Mouse (Mus musculus): ENCODE measurements around the gene Tapt1. TPM values are rescaled to one million over a fixed set of nuclear protein-coding genes. Genes with fewer than 3 reads are reported as not detected.

Tapt1 gene
- polyA plus RNA-seq, 1 experiment from 2014 or later: 33.3 TPM

GRCm38 (mm10) chr5:44250211-44250955, 24.0 kb upstream of the Tapt1 start:
- H3K9ac ChIP-seq (replicated peaks): no peak overlapping the region
- no peaks in the 10 kb centered on the region for H3K27me3 ChIP-seq (ENCODE audit: insufficient read depth, low read length)
- ATAC-seq: no peak
- H3K36me3 ChIP-seq (replicated peaks; ENCODE audit: insufficient read depth, low read length): no peaks in the 10 kb centered on the region
- peaks cover 12% of the 10 kb centered on the region for H3K4me1 ChIP-seq (ENCODE audit: insufficient read depth)
- DNase-seq: no peak
- 77% methylated on average over 5 of the region's 5 CpGs for WGBS (ENCODE audit: insufficient replicate concordance)
- no peak overlapping the region for H3K4me2 ChIP-seq (ENCODE audit: low read depth, low read length)
- no peaks in the 10 kb centered on the region for H3K9me3 ChIP-seq (ENCODE audit: low read length)
- TF ChIP-seq EP300 (IDR thresholded peaks at IDR 0.05; ENCODE audit: low read depth) (no peak), CTCF (IDR thresholded peaks at IDR 0.05; ENCODE audit: low read depth) (no peak)
- H3K27ac ChIP-seq (ENCODE audit: low read depth): peak overlapping the region; percentile 7; the same call in 1 of the 2 replicates
- no peak overlapping the region for H3K4me3 ChIP-seq (ENCODE audit: low read depth, low read length)

GRCm38 (mm10) chr5:44249363-44249762, 22.9 kb upstream of the Tapt1 start:
- H3K4me1 ChIP-seq (ENCODE audit: insufficient read depth): peaks cover 12% of the 10 kb centered on the region
- H3K36me3 ChIP-seq (replicated peaks; ENCODE audit: insufficient read depth, low read length): no peaks in the 10 kb centered on the region
- TF ChIP-seq CTCF (IDR thresholded peaks at IDR 0.05; ENCODE audit: low read depth) (no peak), EP300 (IDR thresholded peaks at IDR 0.05; ENCODE audit: low read depth) (peak; percentile 53; the same call in 1 of the 2 replicates)
- no peak overlapping the region for H3K4me2 ChIP-seq (ENCODE audit: low read depth, low read length)
- no peaks in the 10 kb centered on the region for H3K27me3 ChIP-seq (ENCODE audit: insufficient read depth, low read length)
- WGBS (ENCODE audit: insufficient replicate concordance): 50% methylated on average over 6 of the region's 6 CpGs
- H3K9me3 ChIP-seq (ENCODE audit: low read length): no peaks in the 10 kb centered on the region
- H3K9ac ChIP-seq (replicated peaks): no peak overlapping the region
- H3K4me3 ChIP-seq (ENCODE audit: low read depth, low read length): no peak overlapping the region
- DNase-seq: peak; percentile 42
- peak overlapping the region; percentile 7; the same call in 1 of the 2 replicates for H3K27ac ChIP-seq (ENCODE audit: low read depth)
- peak; percentile 94 for ATAC-seq

- peaks cover 11% of the 10 kb centered on the region for H3K4me1 ChIP-seq (ENCODE audit: insufficient read depth)
- H3K9me3 ChIP-seq (ENCODE audit: low read length): no peaks in the 10 kb centered on the region
- H3K27ac ChIP-seq (ENCODE audit: low read depth): no peak overlapping the region
- H3K9ac ChIP-seq (replicated peaks): no peak overlapping the region; the same call in 1 of the 2 replicates
- TF ChIP-seq CTCF (IDR thresholded peaks at IDR 0.05; ENCODE audit: low read depth) (no peak), EP300 (IDR thresholded peaks at IDR 0.05; ENCODE audit: low read depth) (no peak)
- DNase-seq: no peak
- WGBS (ENCODE audit: insufficient replicate concordance): 45% methylated on average over 11 of the region's 11 CpGs
- no peak overlapping the region for H3K4me3 ChIP-seq (ENCODE audit: low read depth, low read length)
- no peak overlapping the region for H3K4me2 ChIP-seq (ENCODE audit: low read depth, low read length)
- ATAC-seq: no peak
- no peaks in the 10 kb centered on the region for H3K27me3 ChIP-seq (ENCODE audit: insufficient read depth, low read length)
- H3K36me3 ChIP-seq (replicated peaks; ENCODE audit: insufficient read depth, low read length): no peaks in the 10 kb centered on the region
Observed at GRCm38 (mm10) chr5:44246493-44247217, 20.2 kb upstream of the Tapt1 start.

GRCm38 (mm10) chr5:44244894-44245423, 18.5 kb upstream of the Tapt1 start:
- no peak overlapping the region for H3K9ac ChIP-seq (replicated peaks)
- no peaks in the 10 kb centered on the region for H3K9me3 ChIP-seq (ENCODE audit: low read length)
- H3K4me2 ChIP-seq (ENCODE audit: low read depth, low read length): no peak overlapping the region
- DNase-seq (no peak), ATAC-seq (no peak)
- H3K27ac ChIP-seq (ENCODE audit: low read depth): no peak overlapping the region
- no peak for TF ChIP-seq EP300 (IDR thresholded peaks at IDR 0.05; ENCODE audit: low read depth)
- peak; percentile 54 for TF ChIP-seq CTCF (IDR thresholded peaks at IDR 0.05; ENCODE audit: low read depth)
- 47% methylated on average over 7 of the region's 7 CpGs for WGBS (ENCODE audit: insufficient replicate concordance)
- no peak overlapping the region for H3K4me3 ChIP-seq (ENCODE audit: low read depth, low read length)
- H3K27me3 ChIP-seq (ENCODE audit: insufficient read depth, low read length): no peaks in the 10 kb centered on the region
- no peaks in the 10 kb centered on the region for H3K36me3 ChIP-seq (replicated peaks; ENCODE audit: insufficient read depth, low read length)
- peaks cover 23% of the 10 kb centered on the region for H3K4me1 ChIP-seq (ENCODE audit: insufficient read depth)

GRCm38 (mm10) chr5:44242828-44243227, 16.4 kb upstream of the Tapt1 start:
- no peaks in the 10 kb centered on the region for H3K36me3 ChIP-seq (replicated peaks; ENCODE audit: insufficient read depth, low read length)
- no peak overlapping the region for H3K4me2 ChIP-seq (ENCODE audit: low read depth, low read length)
- no peak for TF ChIP-seq CTCF (IDR thresholded peaks at IDR 0.05; ENCODE audit: low read depth)
- no peak for TF ChIP-seq EP300 (IDR thresholded peaks at IDR 0.05; ENCODE audit: low read depth)
- no peaks in the 10 kb centered on the region for H3K9me3 ChIP-seq (ENCODE audit: low read length)
- no peak overlapping the region for H3K27ac ChIP-seq (ENCODE audit: low read depth)
- DNase-seq (no peak), ATAC-seq (no peak)
- H3K27me3 ChIP-seq (ENCODE audit: insufficient read depth, low read length): no peaks in the 10 kb centered on the region
- 69% methylated on average over 4 of the region's 4 CpGs for WGBS (ENCODE audit: insufficient replicate concordance)
- no peak overlapping the region for H3K4me3 ChIP-seq (ENCODE audit: low read depth, low read length)
- no peak overlapping the region for H3K9ac ChIP-seq (replicated peaks)
- H3K4me1 ChIP-seq (ENCODE audit: insufficient read depth): peaks cover 29% of the 10 kb centered on the region

- peaks cover 29% of the 10 kb centered on the region for H3K4me1 ChIP-seq (ENCODE audit: insufficient read depth)
- H3K9ac ChIP-seq (replicated peaks): no peak overlapping the region
- H3K9me3 ChIP-seq (ENCODE audit: low read length): no peaks in the 10 kb centered on the region
- no peaks in the 10 kb centered on the region for H3K36me3 ChIP-seq (replicated peaks; ENCODE audit: insufficient read depth, low read length)
- ATAC-seq (peak; percentile 32; the same call in 1 of the 2 replicates), DNase-seq (no peak)
- H3K4me2 ChIP-seq (ENCODE audit: low read depth, low read length): no peak overlapping the region
- no peaks in the 10 kb centered on the region for H3K27me3 ChIP-seq (ENCODE audit: insufficient read depth, low read length)
- no peak overlapping the region for H3K4me3 ChIP-seq (ENCODE audit: low read depth, low read length)
- TF ChIP-seq EP300 (IDR thresholded peaks at IDR 0.05; ENCODE audit: low read depth): no peak
- TF ChIP-seq CTCF (IDR thresholded peaks at IDR 0.05; ENCODE audit: low read depth): no peak
- WGBS (ENCODE audit: insufficient replicate concordance): 47% methylated on average over 1 of the region's 1 CpGs
- H3K27ac ChIP-seq (ENCODE audit: low read depth): 0 out of 2 replicates have a peak overlapping the region, but pooled peaks have one; percentile 16
Observed at GRCm38 (mm10) chr5:44241726-44242125, 15.3 kb upstream of the Tapt1 start.
